ENCODE assay signal across 13 mouse cellular contexts in genomic region chr9:47380361-47380760, GRCm38 (mm10).
"Had no signal": no experiment of that assay in that cellular context is flagged by ENCODE, and none has a peak within 500 bp of the region (broad histone marks: within the 10 kb centered on the region; RNA-seq: fewer than 3 reads in every experiment).

No protein-coding gene starts in this region.

- DNase-seq: lung, adult 18-20 months; lung, embryonic 14.5 days; lung, postnatal 10 days; lung, postnatal 4 days; midbrain, embryonic 14.5 days; retina, postnatal 1 day; right cerebral cortex, adult 18-20 months; right cerebral cortex, postnatal 25 days; right cerebral cortex, postnatal 4 days; spleen, adult 18-20 months; thymus, adult 18-20 months; thymus, postnatal 14 days; thymus, postnatal 36 days had no signal
